Mouse (Mus musculus): ENCODE measurements around the gene Gps2.
A peak's percentile ranks its signal among the peaks of the same experiment; 100 is the strongest.

- TF ChIP-seq POLR2A (IDR thresholded peaks at IDR 0.05; ENCODE audit: borderline replicate concordance, extremely low read depth, low read depth, low read length), result no peak
- TF ChIP-seq CTCF (IDR thresholded peaks at IDR 0.05; ENCODE audit: insufficient read depth, low read length), result peak; percentile 76
Observed at GRCm38 (mm10) chr11:69934169-69934568, 20.5 kb downstream of the Gps2 start.

Measured in lung, adult 2 months (tissue).